9 mouse cellular contexts compared by ENCODE assay signal in the genomic region with DNA sequence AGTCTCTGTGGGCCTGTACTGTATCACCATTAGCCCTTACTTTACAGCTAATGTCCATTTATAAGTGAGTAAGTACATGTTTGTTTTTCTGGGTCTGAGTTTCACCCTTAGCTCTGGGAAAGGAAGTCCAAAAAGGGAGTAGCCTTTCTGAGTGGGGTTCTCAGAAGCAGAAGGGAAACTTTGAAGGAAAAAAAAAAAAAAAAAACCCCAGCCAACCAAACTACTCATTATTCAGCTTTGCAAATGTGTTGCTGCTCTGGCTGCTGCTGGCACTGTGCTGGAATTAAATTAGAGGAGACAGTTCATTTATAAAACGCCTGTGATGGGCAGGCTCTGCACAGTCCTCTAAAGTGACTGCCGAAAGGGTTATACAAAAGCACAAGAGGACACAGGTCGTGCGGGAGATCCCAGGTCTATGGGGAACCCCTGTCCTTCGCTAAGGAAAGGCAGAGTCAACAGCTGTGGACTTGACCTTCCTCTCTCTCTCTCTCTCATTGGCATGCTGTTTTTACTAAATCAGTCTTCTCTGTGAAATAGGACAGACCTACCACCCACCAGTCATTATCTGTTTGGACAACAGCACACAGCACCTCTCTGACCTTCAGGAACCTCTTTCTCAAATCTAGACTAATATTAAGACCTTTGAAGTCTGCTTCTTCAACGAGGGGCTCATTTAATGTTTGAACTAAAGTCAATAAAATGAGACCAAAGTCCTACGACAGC.
DNase-seq lines count a peak whose midpoint lies in the region; ATAC-seq lines count a peak whose summit lies in the region.
"Had no signal": no experiment of that assay in that cellular context is flagged by ENCODE, and none has a peak within 500 bp of the region (broad histone marks: within the 10 kb centered on the region; RNA-seq: fewer than 3 reads in every experiment).

No protein-coding gene starts in this region.

- WGBS in forebrain, embryonic 14.5 days, result 36% methylated on average over 7 of the region's 7 CpGs

- ATAC-seq in forebrain, embryonic 14.5 days, result peak; percentile 81

- no peak overlapping the region for H3K9ac ChIP-seq in forebrain, embryonic 14.5 days (ENCODE audit: low read length)

- no peaks in the 10 kb centered on the region for H3K9me3 ChIP-seq in forebrain, embryonic 14.5 days (replicated peaks; ENCODE audit: control insufficient read depth, low read length)

- no peak overlapping the region for H3K4me3 ChIP-seq in forebrain, embryonic 14.5 days (ENCODE audit: low read depth, low read length)
- H3K4me3 ChIP-seq: erythroblast, embryonic 14.5 days had no signal

- H3K4me1 ChIP-seq in forebrain, embryonic 14.5 days (ENCODE audit: control insufficient read depth, insufficient read depth, low read length), result peaks cover 7% of the 10 kb centered on the region

- H3K36me3 ChIP-seq in forebrain, embryonic 14.5 days (ENCODE audit: control insufficient read depth, insufficient read depth, low read length), result no peaks in the 10 kb centered on the region

- intact Hi-C loops in heart, postnatal 25 days (cut with DNase I), result no loop called here
- intact Hi-C loops in left cerebral cortex, postnatal 14 days (cut with DNase I), result no loop called here

- no peaks in the 10 kb centered on the region for H3K27me3 ChIP-seq in forebrain, embryonic 14.5 days (replicated peaks; ENCODE audit: control insufficient read depth, insufficient read depth, low read length)

- DNase-seq in heart, adult 18-20 months, result peak; percentile 40 to 51
- no peak for DNase-seq in heart, postnatal 25 days (ENCODE audit: low spot score)
- DNase-seq in A20 (ENCODE audit: low read depth, low spot score), result peak; percentile 78
- DNase-seq in forebrain, embryonic 14.5 days (ENCODE audit: low spot score), result peak; percentile 80
- DNase-seq in left cerebral cortex, postnatal 14 days (ENCODE audit: low spot score in 2 of 2), result peak; percentile 42 to 46
- peak; percentile 22 for DNase-seq in right cerebral cortex, postnatal 14 days
- no peak for DNase-seq in adrenal gland, postnatal 25 days
- no peak for DNase-seq in cerebellum, adult 9-10 months

- no peak overlapping the region for H3K27ac ChIP-seq in forebrain, embryonic 14.5 days (ENCODE audit: low read depth, low read length)

- H3K4me2 ChIP-seq in forebrain, embryonic 14.5 days (ENCODE audit: low read length), result peak overlapping the region; percentile 11; the same call in 1 of the 2 replicates

Comparison
In these comparisons a context has a peak if more than half of its experiments do, and no peak if none do; other contexts are left out.
1. DNase-seq: peak in heart, adult 18-20 months (2 of 2), A20 (single experiment), forebrain, embryonic 14.5 days (single experiment), left cerebral cortex, postnatal 14 days (2 of 2) and right cerebral cortex, postnatal 14 days (single experiment); none in heart, postnatal 25 days (single experiment), adrenal gland, postnatal 25 days (single experiment) and cerebellum, adult 9-10 months (single experiment).